Mouse (Mus musculus): Measurements from ENCODE around the gene Fam129b.

Gene Fam129b

DNA sequence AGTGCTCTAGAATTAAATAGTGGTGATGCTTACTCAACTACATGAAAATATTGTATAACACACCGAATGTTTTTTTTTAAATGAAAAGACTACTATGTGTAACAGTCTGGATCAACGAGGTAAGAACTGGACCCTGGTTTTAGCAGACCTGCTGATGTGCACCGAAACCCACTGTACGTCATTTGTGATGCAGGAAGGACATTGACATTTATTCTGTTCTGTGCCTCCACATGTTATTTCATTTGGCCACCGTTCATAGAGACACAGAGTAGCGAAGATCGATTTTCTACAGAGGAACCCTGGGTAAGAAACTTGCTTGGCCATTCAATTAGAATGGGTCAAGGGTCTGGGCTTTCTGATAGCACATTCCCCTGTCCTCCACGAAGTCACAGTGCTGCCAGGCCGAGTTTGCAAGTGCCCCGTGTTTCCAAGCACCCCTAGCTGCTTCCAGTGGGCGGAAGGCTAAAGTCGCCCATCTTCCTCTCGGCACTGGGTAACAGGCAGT, 90.3 kb downstream of the Fam129b start:
- no peak for DNase-seq (ENCODE audit: low spot score)

DNA sequence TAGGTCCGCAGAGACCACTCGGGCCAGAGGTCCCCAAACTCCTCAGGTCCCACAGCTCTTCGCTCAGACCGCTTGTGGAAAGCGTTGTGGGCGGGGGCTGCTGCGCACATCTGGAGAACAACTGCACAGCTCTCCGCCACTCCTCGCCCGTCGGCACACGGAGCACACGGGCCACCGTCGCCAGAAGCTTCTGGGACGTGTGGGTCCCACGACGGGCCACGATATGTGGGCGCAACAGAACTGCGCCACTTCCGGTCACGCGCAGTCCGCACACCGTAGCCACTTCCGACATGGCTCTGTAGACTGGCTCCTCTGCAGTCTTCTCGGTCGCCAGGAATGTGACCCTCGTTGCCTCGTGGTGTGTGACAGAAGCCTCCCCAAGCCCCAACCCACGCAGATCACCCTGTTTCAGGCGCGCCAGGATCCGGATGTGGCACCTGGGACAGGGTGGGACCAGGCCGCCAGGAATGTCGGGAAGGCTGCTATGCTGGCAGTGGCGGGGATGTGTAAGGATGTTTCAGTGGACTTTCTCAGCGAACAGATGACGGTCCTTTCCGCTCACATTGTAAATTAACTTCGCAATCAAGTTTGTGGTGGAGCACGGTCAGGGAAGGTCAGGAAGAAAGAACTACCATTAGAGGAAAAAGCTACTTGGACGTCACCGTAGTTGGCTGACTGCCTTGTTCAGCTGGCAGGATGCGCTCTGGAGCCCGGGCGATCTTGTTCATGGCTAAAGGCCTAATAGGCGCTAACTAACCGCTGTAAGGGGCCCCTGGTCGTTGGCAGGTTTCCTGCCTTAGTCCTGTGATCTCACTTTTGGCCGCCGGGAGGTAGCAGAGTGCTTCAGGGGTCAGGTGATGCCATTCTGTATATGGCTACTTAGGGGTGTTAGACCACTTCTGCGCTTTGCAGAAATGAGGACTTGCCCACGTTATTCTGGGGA, 91.0 kb downstream of the Fam129b start:
- peak; percentile 70 for DNase-seq (ENCODE audit: low spot score)

DNA sequence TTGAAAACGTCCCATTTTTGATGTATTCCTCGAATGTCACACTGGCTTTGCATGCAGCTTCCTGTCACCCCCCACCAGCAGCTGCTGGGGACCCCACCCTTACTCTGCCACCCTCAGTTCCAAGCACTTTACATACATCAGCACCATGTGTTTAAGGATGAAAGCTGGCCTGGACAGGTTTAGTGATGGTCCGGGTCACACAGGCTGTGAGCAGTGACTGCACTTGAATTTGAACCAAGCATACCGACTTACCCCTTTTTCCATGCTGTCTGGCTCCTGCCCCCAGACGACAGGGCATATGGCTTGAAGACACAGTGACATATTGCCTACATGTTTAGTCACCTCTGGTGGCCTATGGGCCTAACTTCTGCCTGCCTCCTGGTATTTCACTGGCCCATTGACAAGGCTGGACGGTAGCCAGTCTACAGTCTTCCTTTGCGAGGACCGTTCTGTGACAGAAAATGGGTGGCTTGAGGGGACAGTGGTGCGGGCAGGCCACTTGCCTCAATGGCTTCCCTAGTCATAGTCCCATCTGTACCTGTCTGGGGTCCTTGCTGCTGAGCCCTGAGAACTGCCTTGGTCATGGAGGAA, 92.2 kb downstream of the Fam129b start:
- no peak for DNase-seq (ENCODE audit: low spot score)

DNA sequence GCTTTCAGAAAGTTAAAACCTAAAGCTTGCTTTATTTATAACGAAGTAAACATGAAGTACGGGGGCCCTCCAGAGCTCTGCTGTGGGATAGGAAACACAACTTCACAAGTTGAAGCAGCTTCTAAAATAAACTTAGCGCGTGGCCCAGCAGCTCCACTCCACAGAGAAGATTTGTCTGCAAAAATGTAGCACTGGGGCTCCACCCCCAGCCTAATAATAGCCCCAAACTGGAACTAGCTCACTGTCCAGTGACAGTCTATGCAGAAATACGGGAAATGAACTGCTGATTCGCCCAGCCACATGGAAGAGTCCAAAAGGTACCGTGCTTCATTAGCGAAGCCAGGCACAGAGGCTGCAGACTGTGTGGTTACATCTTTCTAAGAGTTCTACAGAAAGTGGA, 93.4 kb downstream of the Fam129b start:
- DNase-seq (ENCODE audit: low spot score) = no peak

DNA sequence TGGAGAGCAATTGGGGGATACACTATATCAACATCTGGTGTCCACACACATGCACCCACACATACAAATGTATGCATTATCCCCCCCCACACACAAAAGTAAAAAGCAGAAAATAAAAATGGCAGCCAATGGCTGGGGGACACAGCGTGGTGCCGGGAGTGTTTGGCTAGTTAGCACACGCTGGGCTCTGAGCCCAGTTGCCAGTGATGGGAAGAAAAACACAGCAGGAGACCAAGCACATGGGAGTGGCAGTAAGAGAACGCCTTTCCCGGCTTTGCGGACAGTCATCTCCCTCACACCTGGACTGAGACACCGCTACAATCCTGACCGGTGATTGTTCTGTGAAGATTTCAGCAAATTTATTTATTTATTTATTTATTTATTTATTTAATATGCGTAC, 95.3 kb downstream of the Fam129b start:
- no peak for DNase-seq (ENCODE audit: low spot score)

DNA sequence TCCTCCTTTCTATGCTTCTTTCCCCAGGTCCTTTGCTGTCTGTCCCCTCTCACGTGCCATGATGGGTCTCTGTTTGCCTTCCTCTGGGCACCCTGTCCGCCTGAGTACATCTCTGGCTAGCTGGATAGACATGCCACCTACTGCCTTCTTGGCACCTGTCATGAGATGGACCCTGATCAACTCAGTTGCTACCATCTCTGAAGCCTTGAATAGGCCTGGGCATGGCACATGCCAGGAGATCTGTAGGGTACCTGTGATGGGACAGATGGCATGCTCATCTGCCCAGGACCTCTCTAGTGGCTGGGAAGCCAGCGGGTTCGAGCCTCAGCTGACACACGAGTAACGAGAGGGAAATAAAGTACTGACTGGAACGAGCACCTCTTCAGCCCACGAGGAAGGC, 98.3 kb downstream of the Fam129b start:
- no peak for DNase-seq (ENCODE audit: low spot score)

All from ovary, postnatal 10 days (tissue).